Mouse (Mus musculus): ENCODE measurements at regions not wholly inside any gene's neighbourhood (a gene's known extent, or its start where the extent isn't known, plus 50 kb on each side); places are given as distances from the start of the nearest gene placed in this dataset.
A peak's percentile ranks its signal among the peaks of the same experiment; 100 is the strongest.

GRCm38 (mm10) chr12:9091951-9092350 is 62.2 kb downstream of the Ttc32 start:
- no peak for DNase-seq (ENCODE audit: low spot score in 2 of 2)

GRCm38 (mm10) chr12:9095061-9095460 is 65.3 kb downstream of the Ttc32 start:
- no peak for DNase-seq (ENCODE audit: low spot score in 2 of 2)

DNA sequence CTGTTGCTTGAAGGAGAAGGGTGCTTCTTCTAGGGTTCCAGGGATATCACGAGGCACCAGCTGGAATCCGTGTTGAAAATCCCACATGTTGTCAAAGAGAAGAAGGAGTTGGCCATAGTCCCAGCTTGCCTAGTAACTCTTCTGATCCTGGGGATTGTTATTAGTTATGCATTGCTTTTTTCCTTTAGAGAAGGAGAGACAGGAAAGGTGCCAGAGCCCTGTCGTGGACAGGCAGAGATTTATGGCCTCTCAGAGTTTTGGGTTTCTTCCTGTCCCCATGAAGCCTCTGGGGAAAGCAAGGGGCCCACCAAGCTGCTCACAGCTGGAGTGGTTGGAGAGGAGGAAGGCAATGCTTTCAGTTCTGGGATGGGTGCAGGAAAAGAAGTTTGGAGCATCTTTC is 76.6 kb downstream of the Ttc32 start:
- DNase-seq (ENCODE audit: low spot score in 2 of 2), result no peak

- no peak for DNase-seq (ENCODE audit: low spot score in 2 of 2)
Observed at GRCm38 (mm10) chr12:9109806-9110205, 80.0 kb downstream of the Ttc32 start.

DNA sequence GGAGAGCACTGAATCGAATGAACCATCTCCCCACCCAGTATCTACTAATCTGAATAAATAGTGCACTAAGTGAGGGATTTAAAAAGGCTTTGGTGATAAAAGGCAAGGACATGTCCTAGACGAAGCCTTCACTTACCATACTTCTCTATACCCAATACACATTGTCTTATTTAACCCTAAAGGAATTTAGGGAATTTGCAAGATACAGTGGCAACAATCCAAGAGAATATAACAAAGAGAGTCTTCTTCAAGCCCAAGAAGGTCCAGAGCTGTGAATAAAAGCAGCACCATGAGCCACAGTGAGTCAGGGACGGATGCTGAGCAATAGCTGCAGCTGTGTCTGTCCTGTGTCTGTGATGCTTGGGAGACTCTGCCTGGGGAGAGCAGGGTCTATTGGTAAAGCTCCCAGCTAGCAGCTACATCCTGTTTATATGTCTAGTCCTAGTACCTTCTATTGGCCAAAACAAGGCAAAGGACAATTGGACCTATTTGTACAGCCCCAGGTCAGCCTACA is 82.4 kb downstream of the Ttc32 start:
- no peak for DNase-seq (ENCODE audit: low spot score in 2 of 2)

DNA sequence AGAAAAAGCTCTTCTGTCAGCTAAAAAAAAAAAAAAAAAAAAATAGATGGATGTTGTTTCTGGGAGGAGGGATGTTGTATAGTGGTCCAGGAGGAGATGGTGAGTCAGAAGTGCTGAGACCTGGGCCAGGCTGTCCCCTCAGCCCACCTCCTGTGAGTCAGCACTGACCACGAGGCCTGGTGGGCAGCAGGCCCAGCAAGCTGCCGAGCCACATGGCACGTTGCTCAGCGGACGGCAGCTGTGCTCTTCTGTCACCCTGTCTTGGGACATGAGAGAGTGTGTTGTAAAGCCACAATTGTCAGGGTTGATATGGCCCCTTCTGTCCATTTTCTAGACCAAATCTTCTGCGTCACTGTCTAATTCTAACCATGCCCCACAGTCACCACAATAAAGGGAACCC is 83.9 kb downstream of the Ttc32 start:
- DNase-seq (ENCODE audit: low spot score in 2 of 2), result no peak

DNA sequence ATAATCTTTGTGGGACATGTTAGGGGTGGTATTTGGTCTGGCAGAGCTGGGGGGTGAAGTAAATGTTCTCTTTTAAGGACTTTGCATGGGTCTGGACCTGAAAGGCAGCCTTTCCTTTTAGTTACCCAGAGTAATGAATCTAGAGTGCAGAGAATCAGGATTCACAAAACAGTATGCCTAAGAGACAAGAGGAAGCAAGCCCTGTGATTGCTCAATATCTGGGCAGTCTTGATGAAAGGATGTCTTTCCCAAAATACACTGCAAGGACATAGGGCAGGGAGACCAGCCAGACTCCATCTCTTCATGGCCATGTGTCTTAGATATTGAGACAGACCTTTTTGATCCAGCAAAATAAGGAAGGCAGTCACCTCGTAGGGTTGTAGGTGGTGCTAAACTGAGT is 84.3 kb downstream of the Ttc32 start:
- DNase-seq (ENCODE audit: low spot score in 2 of 2), result no peak

DNA sequence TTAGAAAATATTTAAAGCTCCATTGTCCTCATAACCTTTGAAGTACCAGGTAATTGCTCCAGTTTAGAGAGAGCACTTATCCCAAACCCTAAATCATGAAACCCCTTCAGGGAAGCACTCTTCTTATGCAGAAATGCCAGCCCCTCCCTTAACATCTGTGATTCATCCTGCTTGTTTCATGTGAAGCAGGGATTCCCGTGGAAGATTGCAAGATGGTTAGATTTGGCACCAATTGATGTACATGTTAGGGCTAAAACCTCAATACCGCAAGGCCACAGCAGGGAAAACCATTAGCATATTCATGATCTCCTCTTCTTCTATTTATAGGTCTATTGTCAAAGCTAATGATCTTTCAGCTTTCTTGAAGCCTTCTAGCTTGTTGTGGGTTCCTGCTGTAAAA is 88.8 kb downstream of the Ttc32 start:
- no peak for DNase-seq (ENCODE audit: low spot score in 2 of 2)

- DNase-seq (ENCODE audit: low spot score in 2 of 2), result no peak
Observed at GRCm38 (mm10) chr12:9127931-9128550, 98.2 kb downstream of the Ttc32 start.

GRCm38 (mm10) chr12:9128581-9129275 is 98.9 kb downstream of the Ttc32 start:
- no peak for DNase-seq (ENCODE audit: low spot score in 2 of 2)

- no peak for DNase-seq (ENCODE audit: low spot score in 2 of 2)
Observed at GRCm38 (mm10) chr12:9132621-9133020, 102.8 kb downstream of the Ttc32 start.

- DNase-seq (ENCODE audit: low spot score in 2 of 2), result no peak
Observed at GRCm38 (mm10) chr12:9133890-9134870, 104.4 kb downstream of the Ttc32 start.

- no peak for DNase-seq (ENCODE audit: low spot score in 2 of 2)
Observed at GRCm38 (mm10) chr12:9151001-9151400, 121.2 kb downstream of the Ttc32 start.

DNA sequence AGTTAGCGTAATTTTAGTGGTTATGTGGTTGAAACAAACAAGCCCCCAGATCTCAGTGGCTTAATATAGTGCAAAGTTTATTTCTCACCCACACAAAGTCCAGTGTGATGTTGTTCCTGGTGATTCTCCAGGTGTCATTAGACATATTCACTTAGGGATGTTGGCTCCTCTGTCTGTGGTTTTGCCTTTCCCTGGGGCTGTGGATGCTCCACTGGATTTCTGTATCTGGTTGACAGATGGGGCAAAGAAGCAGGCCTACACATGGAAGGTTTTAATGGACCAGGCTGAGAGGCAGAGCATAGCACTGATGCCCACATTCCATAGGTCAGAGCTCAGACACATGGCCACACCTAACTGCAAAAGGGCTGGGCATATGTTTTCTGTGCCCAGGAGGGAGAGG is 121.6 kb downstream of the Ttc32 start:
- DNase-seq (ENCODE audit: low spot score in 2 of 2), result no peak

DNA sequence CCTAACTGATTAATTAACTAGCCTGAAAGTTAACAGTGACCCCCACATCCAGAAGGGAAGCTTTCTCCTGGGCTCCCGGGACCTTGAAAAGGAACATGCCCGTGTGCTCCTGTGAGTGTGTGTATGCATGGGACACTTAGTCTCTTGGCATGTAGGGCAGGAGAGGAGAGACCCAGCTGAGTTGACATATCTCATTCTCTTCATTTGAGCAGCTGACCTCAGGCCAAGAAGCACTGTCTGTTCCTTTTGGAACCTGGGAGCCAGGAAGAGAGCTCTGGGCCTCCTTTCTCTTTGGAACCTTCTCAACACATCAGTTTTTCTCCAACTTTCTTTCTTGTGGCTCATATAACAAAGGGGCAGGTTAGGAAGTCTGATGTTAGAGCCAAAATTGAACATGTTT is 124.7 kb downstream of the Ttc32 start:
- no peak for DNase-seq (ENCODE audit: low spot score in 2 of 2)

DNA sequence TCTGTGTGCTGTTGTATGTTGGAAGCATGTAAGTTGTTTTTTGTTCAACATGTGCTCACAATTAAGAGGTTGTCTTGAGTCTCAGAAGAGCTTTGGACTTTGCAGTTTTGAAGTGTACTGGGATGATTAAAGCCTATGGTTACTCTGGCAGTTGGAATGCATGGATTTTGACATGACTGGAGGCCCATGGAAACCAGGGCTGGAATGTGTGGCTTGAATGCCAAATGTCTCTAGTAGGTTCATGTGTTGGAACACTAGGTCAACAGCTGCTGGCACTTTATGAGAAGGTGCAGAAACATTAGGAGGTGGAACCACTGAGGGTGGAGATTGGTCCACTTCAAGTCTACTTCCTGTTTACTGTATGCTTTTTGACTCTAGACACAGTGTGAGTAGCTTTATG is 127.0 kb downstream of the Ttc32 start:
- no peak for DNase-seq (ENCODE audit: low spot score in 2 of 2)

DNA sequence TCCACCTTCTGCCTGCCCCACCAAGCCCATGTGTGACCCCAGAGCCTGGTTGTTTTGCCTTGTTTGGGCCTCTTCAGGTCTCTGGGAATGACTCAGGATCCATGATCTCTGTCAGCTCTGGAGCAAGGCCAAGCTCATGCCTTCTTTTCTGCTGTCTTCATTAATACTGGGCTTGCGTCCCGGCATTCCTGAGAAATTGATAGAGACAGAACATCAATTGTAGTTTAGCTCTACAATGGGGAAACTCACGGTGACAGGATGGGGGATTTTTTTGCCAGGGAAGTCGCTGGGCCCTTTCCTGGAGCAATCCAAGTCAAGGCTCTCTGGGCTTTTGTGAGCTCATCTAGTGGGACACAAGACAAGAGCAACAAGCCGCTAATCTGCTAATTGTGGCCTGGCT is 129.0 kb downstream of the Ttc32 start:
- DNase-seq (ENCODE audit: low spot score in 2 of 2), result no peak

GRCm38 (mm10) chr12:9165367-9165940 is 135.7 kb downstream of the Ttc32 start:
- no peak for DNase-seq (ENCODE audit: low spot score in 2 of 2)

- DNase-seq (ENCODE audit: low spot score in 2 of 2), result peak in 1 of 2 experiments; percentile 19
Observed at GRCm38 (mm10) chr12:9166218-9166908, 136.6 kb downstream of the Ttc32 start.

- DNase-seq (ENCODE audit: low spot score in 2 of 2), result no peak
Observed at GRCm38 (mm10) chr12:9169008-9169407, 139.2 kb downstream of the Ttc32 start.

GRCm38 (mm10) chr12:9173680-9174079 is 143.9 kb downstream of the Ttc32 start:
- DNase-seq (ENCODE audit: low spot score in 2 of 2), result no peak

Measured in thymus, postnatal 10 days (tissue).